Mouse (Mus musculus) megakaryocyte, embryonic 14.5 days (primary cell): ENCODE measurements around the gene Arl2. TPM values are rescaled to one million over a fixed set of nuclear protein-coding genes. Genes with fewer than 3 reads are reported as not detected.
A peak's percentile ranks its signal among the peaks of the same experiment; 100 is the strongest.
"Not testable (repeated sequence)": the region's sequence is repeated elsewhere in the genome, so short reads cannot be mapped to it uniquely, and the experiment has no call there.

Source experiments
- H3K27me3 ChIP-seq: replicated peaks from 2 replicates; pipeline ENCODE3; 2012; ENCODE audit warnings: inconsistent platforms
- H3K36me3 ChIP-seq: replicated peaks from 2 replicates; pipeline ENCODE3; 2012; ENCODE audit warnings: low read length, inconsistent platforms, mixed read lengths
- H3K4me1 ChIP-seq: 2 replicates; pipeline ENCODE4 v1.6.1; 2012; ENCODE audit warnings: inconsistent platforms
- H3K4me3 ChIP-seq: replicated peaks from 2 replicates; pipeline ENCODE3; 2012; ENCODE audit warnings: moderate library complexity, mild to moderate bottlenecking, inconsistent platforms
- H3K9me3 ChIP-seq: 2 replicates; pipeline ENCODE4 v1.6.1; 2012; ENCODE audit warnings: inconsistent platforms
- FLI1 ChIP-seq: IDR thresholded peaks from 2 replicates; pipeline ENCODE4 v1.6.1; 2012; ENCODE audit warnings: low read length, inconsistent platforms, mixed read lengths
- GATA1 ChIP-seq: IDR thresholded peaks from 3 replicates; pipeline ENCODE4 v1.6.1; 2012; ENCODE audit warnings: mixed read lengths, low read length, inconsistent platforms, borderline replicate concordance
- polyA plus RNA-seq: library from polyadenylated mRNA; stranded (reverse); fragments of >175 nt; gene quantifications from 2 replicates; pipeline ENCODE4 v1.2.3, GENCODE M21; 2012; ENCODE audit warnings: low replicate concordance; ENCODE audit not compliant: insufficient read depth

Gene Arl2
- polyA plus RNA-seq, 1 experiment, result 68.7 TPM

GRCm38 (mm10) chr19:6156372-6156771, 15.0 kb upstream of the Arl2 start:
- Histone ChIP-seq H3K27me3 (peaks cover 49% of the 10 kb centered on the region), H3K4me3 (no peak overlapping the region)
- TF ChIP-seq FLI1, result no peak
- no peak for TF ChIP-seq GATA1

GRCm38 (mm10) chr19:6155174-6155573, 13.8 kb upstream of the Arl2 start:
- H3K4me1 ChIP-seq, result peaks cover 15% of the 10 kb centered on the region
- no peak for TF ChIP-seq GATA1
- no peak for TF ChIP-seq FLI1

More at GRCm38 (mm10) chr19:6156372-6156771, 15.0 kb upstream of the Arl2 start:
- H3K9me3 ChIP-seq, result peaks cover 12% of the 10 kb centered on the region
- peaks cover 15% of the 10 kb centered on the region for H3K4me1 ChIP-seq
- H3K36me3 ChIP-seq, result no peaks in the 10 kb centered on the region

DNA sequence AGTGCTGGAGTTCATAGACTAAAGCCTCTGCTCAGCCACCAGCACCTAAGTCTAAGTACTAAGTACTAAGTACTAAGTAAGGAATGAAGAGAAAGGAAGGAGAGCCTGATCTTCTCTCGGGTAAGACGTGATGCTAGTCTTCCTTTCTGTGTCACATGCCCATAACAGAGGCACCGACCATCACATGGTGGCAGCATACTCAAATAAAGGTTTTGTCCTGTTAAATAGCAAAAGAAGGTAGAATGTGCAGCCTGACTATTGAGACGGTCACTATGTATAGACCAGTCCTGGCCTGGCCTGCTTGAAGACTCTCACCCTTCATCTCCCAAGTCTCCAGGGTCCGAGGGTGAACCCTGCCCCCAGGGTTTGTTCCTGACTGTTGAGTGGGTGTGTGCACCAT, 3.5 kb upstream of the Arl2 start:
- H3K27me3 ChIP-seq, result peaks cover 37% of the 10 kb centered on the region
- H3K36me3 ChIP-seq, result no peaks in the 10 kb centered on the region
- peaks cover 15% of the 10 kb centered on the region for H3K4me1 ChIP-seq
- no peak overlapping the region for H3K4me3 ChIP-seq
- no peak for TF ChIP-seq FLI1
- TF ChIP-seq GATA1, result no peak
- no peaks in the 10 kb centered on the region for H3K9me3 ChIP-seq

More at GRCm38 (mm10) chr19:6155174-6155573, 13.8 kb upstream of the Arl2 start:
- Histone ChIP-seq H3K36me3 (no peaks in the 10 kb centered on the region), H3K4me3 (no peak overlapping the region), H3K27me3 (peaks cover 54% of the 10 kb centered on the region), H3K9me3 (peaks cover 20% of the 10 kb centered on the region)

GRCm38 (mm10) chr19:6140678-6141393, 512 bp downstream of the Arl2 start, which contains the start of gene Batf2:
Gene Batf2 (plus strand): TSS chr19:6140983.
- Histone ChIP-seq H3K36me3 (peaks cover 27% of the 10 kb centered on the region), H3K27me3 (peaks cover 14% of the 10 kb centered on the region), H3K4me1 (peaks cover 32% of the 10 kb centered on the region), H3K4me3 (peak within 1 kb of the TSS; percentile 100), H3K9me3 (no peaks in the 10 kb centered on the region)
- TF ChIP-seq GATA1 (no peak), FLI1 (no peak)

DNA sequence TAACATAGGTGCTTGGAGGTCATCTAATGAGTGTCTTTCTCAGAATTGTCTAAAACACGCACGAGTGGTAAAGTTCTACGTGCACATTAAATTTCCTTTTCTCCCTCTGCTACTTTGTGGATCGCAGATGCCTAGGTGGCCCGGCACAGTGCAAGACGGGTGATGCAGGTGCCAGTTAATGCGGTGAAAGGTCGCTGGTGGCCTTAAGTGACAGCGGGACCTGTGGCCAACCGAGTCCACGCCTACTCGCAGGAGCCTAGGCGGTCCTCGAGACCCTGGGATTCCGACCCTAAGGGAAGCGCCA, 1.0 kb downstream of the Arl2 start:
- TF ChIP-seq GATA1 (no peak), FLI1 (no peak)
- Histone ChIP-seq H3K4me1 (peaks cover 32% of the 10 kb centered on the region), H3K36me3 (peaks cover 32% of the 10 kb centered on the region), H3K9me3 (no peaks in the 10 kb centered on the region), H3K27me3 (peaks cover 11% of the 10 kb centered on the region), H3K4me3 (peak overlapping the region; percentile 100)

- H3K36me3 ChIP-seq, result peaks cover 38% of the 10 kb centered on the region
- no peak for TF ChIP-seq GATA1
- no peak for TF ChIP-seq FLI1
- no peaks in the 10 kb centered on the region for H3K9me3 ChIP-seq
- H3K27me3 ChIP-seq, result peaks cover 6% of the 10 kb centered on the region
- peak overlapping the region; percentile 100 for H3K4me3 ChIP-seq
- peaks cover 32% of the 10 kb centered on the region for H3K4me1 ChIP-seq
These were observed 1.6 kb downstream of the Arl2 start for GRCm38 (mm10) chr19:6139701-6140100.

DNA sequence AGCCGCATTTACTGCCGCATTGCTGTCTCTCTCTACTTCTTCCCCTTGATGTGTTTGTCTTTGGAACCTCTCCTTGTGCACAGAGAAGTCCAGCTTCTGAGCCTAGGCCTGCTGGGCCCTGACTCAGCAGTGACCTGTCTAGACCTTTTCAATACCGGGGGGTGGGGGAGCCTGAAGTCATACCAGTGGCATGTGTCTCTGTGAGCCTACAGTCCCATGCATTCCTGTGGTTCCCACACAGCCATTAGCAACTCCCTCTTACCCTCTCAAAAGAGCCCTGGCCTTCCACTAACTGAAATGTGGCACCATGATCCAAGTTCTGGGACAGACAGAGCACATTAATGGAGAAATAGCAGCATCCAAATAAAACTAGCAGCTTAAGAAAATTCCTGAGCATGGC, 5.0 kb downstream of the Arl2 start:
- no peak overlapping the region for H3K4me3 ChIP-seq
- no peaks in the 10 kb centered on the region for H3K27me3 ChIP-seq
- TF ChIP-seq FLI1, result no peak
- no peak for TF ChIP-seq GATA1
- H3K36me3 ChIP-seq, result peaks cover 49% of the 10 kb centered on the region
- H3K9me3 ChIP-seq, result no peaks in the 10 kb centered on the region
- peaks cover 47% of the 10 kb centered on the region for H3K4me1 ChIP-seq

GRCm38 (mm10) chr19:6133197-6133596, 8.2 kb downstream of the Arl2 start:
- not testable (repeated sequence) for H3K9me3 ChIP-seq, H3K27me3 ChIP-seq, H3K4me3 ChIP-seq
- Histone ChIP-seq H3K4me1 (peaks cover 33% of the 10 kb centered on the region), H3K36me3 (peaks cover 45% of the 10 kb centered on the region)

DNA sequence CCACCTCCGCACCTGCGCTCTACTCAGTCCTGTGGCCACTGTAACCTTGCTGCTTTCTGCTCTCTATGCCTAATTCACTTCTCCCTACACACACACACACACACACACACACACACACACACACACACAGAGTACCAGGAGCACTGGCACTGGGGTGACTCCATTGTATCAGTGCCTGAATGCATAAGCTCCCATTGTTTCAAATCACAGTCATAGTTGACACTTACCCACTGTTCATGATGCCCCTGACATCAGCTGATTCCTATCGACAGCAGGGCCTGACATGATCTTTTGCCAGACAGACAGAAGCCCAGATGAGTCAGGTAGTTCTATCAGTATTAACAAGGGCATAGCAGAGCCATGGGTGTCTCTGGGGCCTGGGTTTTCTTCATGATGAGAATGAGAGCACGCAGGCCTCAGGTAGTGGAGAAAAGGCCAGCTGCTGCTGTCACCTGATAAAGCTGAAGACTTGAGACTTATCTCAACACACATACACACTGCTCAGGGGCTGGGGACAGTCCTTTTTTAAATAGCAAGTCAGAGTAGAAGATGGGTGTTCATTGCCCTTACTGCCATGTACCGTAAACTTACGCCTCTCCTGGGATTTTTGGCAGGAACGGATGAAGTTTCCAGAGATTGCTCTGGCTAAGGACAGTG, 9.0 kb downstream of the Arl2 start:
- H3K4me1 ChIP-seq, result peaks cover 33% of the 10 kb centered on the region
- peaks cover 37% of the 10 kb centered on the region for H3K36me3 ChIP-seq
- TF ChIP-seq GATA1 (no peak), FLI1 (no peak)
- H3K4me3 ChIP-seq, result peak overlapping the region; percentile 20
- no peaks in the 10 kb centered on the region for H3K9me3 ChIP-seq
- no peaks in the 10 kb centered on the region for H3K27me3 ChIP-seq

DNA sequence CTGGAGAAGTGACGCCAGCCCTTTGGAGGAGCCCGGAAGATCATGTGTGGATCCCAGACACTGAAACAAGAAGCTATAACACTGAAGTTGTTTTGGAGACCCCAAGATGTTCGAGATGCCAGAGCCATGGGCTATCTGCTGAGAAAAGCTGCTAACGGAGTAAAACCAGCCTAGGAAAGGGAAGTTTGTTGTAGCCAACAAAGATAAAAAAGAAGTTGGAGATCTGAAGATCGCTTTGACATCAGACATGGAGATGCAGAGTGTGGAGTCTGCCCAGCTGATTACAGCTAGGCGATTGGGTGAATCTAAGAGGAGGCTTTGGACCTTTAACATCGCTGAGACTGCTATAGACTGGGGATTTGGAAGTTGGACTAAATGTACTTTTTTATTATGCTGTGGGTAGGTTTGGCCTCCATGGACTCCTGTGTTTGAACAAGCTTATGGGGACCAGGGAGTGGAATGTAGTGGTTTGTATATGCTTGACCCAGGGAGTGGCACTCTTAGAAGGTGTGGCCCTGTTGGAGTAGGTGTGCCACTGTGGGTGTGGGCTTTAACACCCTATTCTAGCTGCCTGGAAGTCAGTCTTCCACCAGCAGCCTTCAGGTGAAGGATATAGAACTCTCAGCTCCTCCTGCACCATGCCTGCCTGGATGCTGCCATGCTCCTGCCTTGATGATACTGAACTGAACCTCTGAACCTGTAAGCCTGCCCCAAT, 10.8 kb downstream of the Arl2 start:
- Histone ChIP-seq H3K4me1 (peaks cover 42% of the 10 kb centered on the region), H3K36me3 (peaks cover 19% of the 10 kb centered on the region)
- not testable (repeated sequence) for H3K4me3 ChIP-seq, H3K27me3 ChIP-seq, H3K9me3 ChIP-seq
